Mouse (Mus musculus): ENCODE measurements around the gene Olfr12. TPM values are rescaled to one million over a fixed set of nuclear protein-coding genes. Genes with fewer than 3 reads are reported as not detected.

Olfr12 gene
- polyA plus RNA-seq, 1 experiment from 2014 or later: not detected

- ATAC-seq (ENCODE audit: low read depth): peak; percentile 90
- H3K4me2 ChIP-seq: peak within 1 kb of the TSS; percentile 75
- H3K9ac ChIP-seq: peak within 1 kb of the TSS; percentile 87
- peaks cover 27% of the 10 kb centered on the region for H3K4me1 ChIP-seq (replicated peaks)
- 2% methylated on average over 50 of the region's 50 CpGs for WGBS (ENCODE audit: insufficient replicate concordance)
- peak within 1 kb of the TSS; percentile 86 for H3K4me3 ChIP-seq (replicated peaks)
- H3K27me3 ChIP-seq: no peaks in the 10 kb centered on the region
- H3K27ac ChIP-seq: peak within 1 kb of the TSS; percentile 48; the same call in 1 of the 2 replicates
- no peaks in the 10 kb centered on the region for H3K9me3 ChIP-seq (replicated peaks)
- H3K36me3 ChIP-seq: peaks cover 29% of the 10 kb centered on the region
- DNase-seq: peak; percentile 81
Observed at GRCm38 (mm10) chr1:92641514-92642272, 24.1 kb downstream of the Olfr12 start, which contains the start of gene Cops9. TSS of gene Cops9 (minus strand) at chr1:92641985.

GRCm38 (mm10) chr1:92643691-92644090 is 26.1 kb downstream of the Olfr12 start:
- DNase-seq: no peak

GRCm38 (mm10) chr1:92644916-92645315 is 27.3 kb downstream of the Olfr12 start:
- H3K27me3 ChIP-seq: no peaks in the 10 kb centered on the region
- H3K4me3 ChIP-seq (replicated peaks): no peak overlapping the region
- ATAC-seq (ENCODE audit: low read depth): no peak
- no peak overlapping the region for H3K9ac ChIP-seq
- H3K4me1 ChIP-seq (replicated peaks): peaks cover 37% of the 10 kb centered on the region
- H3K36me3 ChIP-seq: no peaks in the 10 kb centered on the region
- H3K27ac ChIP-seq: no peak overlapping the region
- WGBS (ENCODE audit: insufficient replicate concordance): 64% methylated on average over 5 of the region's 5 CpGs
- H3K9me3 ChIP-seq (replicated peaks): no peaks in the 10 kb centered on the region
- no peak for DNase-seq
- no peak overlapping the region for H3K4me2 ChIP-seq

More at GRCm38 (mm10) chr1:92643691-92644090, 26.1 kb downstream of the Olfr12 start:
- no peak overlapping the region for H3K4me2 ChIP-seq
- H3K9ac ChIP-seq: no peak overlapping the region
- no peak overlapping the region for H3K27ac ChIP-seq
- H3K4me1 ChIP-seq (replicated peaks): peaks cover 39% of the 10 kb centered on the region
- H3K4me3 ChIP-seq (replicated peaks): no peak overlapping the region
- peaks cover 9% of the 10 kb centered on the region for H3K36me3 ChIP-seq
- no peaks in the 10 kb centered on the region for H3K27me3 ChIP-seq
- no peak for ATAC-seq (ENCODE audit: low read depth)
- 50% methylated on average over 4 of the region's 4 CpGs for WGBS (ENCODE audit: insufficient replicate concordance)
- H3K9me3 ChIP-seq (replicated peaks): no peaks in the 10 kb centered on the region

- H3K4me1 ChIP-seq (replicated peaks): peaks cover 25% of the 10 kb centered on the region
- no peak for ATAC-seq (ENCODE audit: low read depth)
- no peaks in the 10 kb centered on the region for H3K9me3 ChIP-seq (replicated peaks)
- no peak for DNase-seq
- no peak overlapping the region for H3K4me3 ChIP-seq (replicated peaks)
- H3K27ac ChIP-seq: no peak overlapping the region
- H3K4me2 ChIP-seq: no peak overlapping the region
- H3K9ac ChIP-seq: no peak overlapping the region
- no peaks in the 10 kb centered on the region for H3K27me3 ChIP-seq
- no peaks in the 10 kb centered on the region for H3K36me3 ChIP-seq
- 46% methylated on average over 2 of the region's 2 CpGs for WGBS (ENCODE audit: insufficient replicate concordance)
Observed at GRCm38 (mm10) chr1:92646111-92646510, 28.5 kb downstream of the Olfr12 start.

- H3K9ac ChIP-seq: no peak overlapping the region
- no peak for DNase-seq
- H3K36me3 ChIP-seq: no peaks in the 10 kb centered on the region
- WGBS (ENCODE audit: insufficient replicate concordance): 63% methylated on average over 7 of the region's 7 CpGs
- no peak overlapping the region for H3K27ac ChIP-seq
- H3K4me3 ChIP-seq (replicated peaks): no peak overlapping the region
- H3K27me3 ChIP-seq: no peaks in the 10 kb centered on the region
- H3K4me2 ChIP-seq: no peak overlapping the region
- no peaks in the 10 kb centered on the region for H3K9me3 ChIP-seq (replicated peaks)
- H3K4me1 ChIP-seq (replicated peaks): peaks cover 23% of the 10 kb centered on the region
- ATAC-seq (ENCODE audit: low read depth): no peak
Observed at GRCm38 (mm10) chr1:92646601-92647000, 29.0 kb downstream of the Olfr12 start.

- no peaks in the 10 kb centered on the region for H3K36me3 ChIP-seq
- H3K4me1 ChIP-seq (replicated peaks): peaks cover 22% of the 10 kb centered on the region
- no peak overlapping the region for H3K27ac ChIP-seq
- no peaks in the 10 kb centered on the region for H3K9me3 ChIP-seq (replicated peaks)
- no peak overlapping the region for H3K9ac ChIP-seq
- no peaks in the 10 kb centered on the region for H3K27me3 ChIP-seq
- 47% methylated on average over 4 of the region's 4 CpGs for WGBS (ENCODE audit: insufficient replicate concordance)
- H3K4me3 ChIP-seq (replicated peaks): no peak overlapping the region
- no peak overlapping the region for H3K4me2 ChIP-seq
- ATAC-seq (ENCODE audit: low read depth): no peak
- no peak for DNase-seq
Observed at GRCm38 (mm10) chr1:92647026-92647425, 29.4 kb downstream of the Olfr12 start.

GRCm38 (mm10) chr1:92647752-92648151 is 30.2 kb downstream of the Olfr12 start:
- 6% methylated on average over 8 of the region's 8 CpGs for WGBS (ENCODE audit: insufficient replicate concordance)
- Histone ChIP-seq H3K4me2 (peak overlapping the region; percentile 40), H3K4me3 (replicated peaks) (0 out of 2 replicates have a peak overlapping the region, but pooled peaks have one; percentile 8)

GRCm38 (mm10) chr1:92648197-92648596 is 30.6 kb downstream of the Olfr12 start:
- Histone ChIP-seq H3K4me1 (replicated peaks) (peaks cover 18% of the 10 kb centered on the region), H3K4me2 (peak overlapping the region; percentile 40), H3K27me3 (no peaks in the 10 kb centered on the region), H3K36me3 (no peaks in the 10 kb centered on the region), H3K27ac (no peak overlapping the region), H3K4me3 (replicated peaks) (0 out of 2 replicates have a peak overlapping the region, but pooled peaks have one; percentile 8), H3K9me3 (replicated peaks) (no peaks in the 10 kb centered on the region), H3K9ac (no peak overlapping the region)
- no peak for ATAC-seq (ENCODE audit: low read depth)
- DNase-seq: no peak
- 19% methylated on average over 10 of the region's 10 CpGs for WGBS (ENCODE audit: insufficient replicate concordance)

More at GRCm38 (mm10) chr1:92647752-92648151, 30.2 kb downstream of the Olfr12 start:
- Histone ChIP-seq H3K27me3 (no peaks in the 10 kb centered on the region), H3K9me3 (replicated peaks) (no peaks in the 10 kb centered on the region), H3K27ac (no peak overlapping the region), H3K36me3 (no peaks in the 10 kb centered on the region), H3K9ac (no peak overlapping the region), H3K4me1 (replicated peaks) (peaks cover 18% of the 10 kb centered on the region)
- ATAC-seq (ENCODE audit: low read depth) (peak; percentile 49; the same call in 1 of the 2 replicates), DNase-seq (peak; percentile 57)

GRCm38 (mm10) chr1:92648673-92649072 is 31.1 kb downstream of the Olfr12 start, which contains the start of gene Otos:
TSS of gene Otos (minus strand) at chr1:92648841.
- DNase-seq (peak; percentile 32), ATAC-seq (ENCODE audit: low read depth) (no peak)
- peaks cover 14% of the 10 kb centered on the region for H3K4me1 ChIP-seq (replicated peaks)
- whole genome bisulfite sequencing (ENCODE audit: insufficient replicate concordance): 14% methylated on average over 8 of the region's 8 CpGs
- H3K4me2 ChIP-seq: peak within 1 kb of the TSS; percentile 40
- 0 out of 2 replicates have a peak within 1 kb of the TSS, but pooled peaks have one; percentile 8 for H3K4me3 ChIP-seq (replicated peaks)
- H3K27me3 ChIP-seq: no peaks in the 10 kb centered on the region
- H3K27ac ChIP-seq: no peak within 1 kb of the TSS
- no peaks in the 10 kb centered on the region for H3K9me3 ChIP-seq (replicated peaks)
- no peaks in the 10 kb centered on the region for H3K36me3 ChIP-seq
- H3K9ac ChIP-seq: no peak within 1 kb of the TSS

- WGBS (ENCODE audit: insufficient replicate concordance): 53% methylated on average over 3 of the region's 3 CpGs
- Histone ChIP-seq H3K9me3 (replicated peaks) (no peaks in the 10 kb centered on the region), H3K27ac (no peak overlapping the region), H3K4me2 (no peak overlapping the region), H3K36me3 (no peaks in the 10 kb centered on the region), H3K27me3 (no peaks in the 10 kb centered on the region), H3K9ac (no peak overlapping the region), H3K4me3 (replicated peaks) (no peak overlapping the region), H3K4me1 (replicated peaks) (peaks cover 12% of the 10 kb centered on the region; the same call in 1 of the 2 replicates)
- no peak for ATAC-seq (ENCODE audit: low read depth)
- no peak for DNase-seq
Observed at GRCm38 (mm10) chr1:92651467-92651866, 33.9 kb downstream of the Olfr12 start.

- no peak overlapping the region for H3K4me3 ChIP-seq (replicated peaks)
- H3K36me3 ChIP-seq: no peaks in the 10 kb centered on the region
- no peak overlapping the region for H3K9ac ChIP-seq
- 68% methylated on average over 3 of the region's 3 CpGs for WGBS (ENCODE audit: insufficient replicate concordance)
- peaks cover 5% of the 10 kb centered on the region; the same call in 1 of the 2 replicates for H3K4me1 ChIP-seq (replicated peaks)
- no peak for ATAC-seq (ENCODE audit: low read depth)
- H3K27me3 ChIP-seq: no peaks in the 10 kb centered on the region
- H3K9me3 ChIP-seq (replicated peaks): no peaks in the 10 kb centered on the region
- no peak for DNase-seq
- H3K4me2 ChIP-seq: no peak overlapping the region
- no peak overlapping the region for H3K27ac ChIP-seq
Observed at GRCm38 (mm10) chr1:92653179-92653578, 35.6 kb downstream of the Olfr12 start.

Measured in liver, embryonic 13.5 days (tissue).